Mouse (Mus musculus): ENCODE results near the gene Lrrc23. TPM values are rescaled to one million over a fixed set of nuclear protein-coding genes. Genes with fewer than 3 reads are reported as not detected.
"Not testable (repeated sequence)": the region's sequence is repeated elsewhere in the genome, so short reads cannot be mapped to it uniquely, and the experiment has no call there.

The Lrrc23 gene
- polyA plus RNA-seq, 1 experiment from 2014 or later = 0.43 TPM

DNA sequence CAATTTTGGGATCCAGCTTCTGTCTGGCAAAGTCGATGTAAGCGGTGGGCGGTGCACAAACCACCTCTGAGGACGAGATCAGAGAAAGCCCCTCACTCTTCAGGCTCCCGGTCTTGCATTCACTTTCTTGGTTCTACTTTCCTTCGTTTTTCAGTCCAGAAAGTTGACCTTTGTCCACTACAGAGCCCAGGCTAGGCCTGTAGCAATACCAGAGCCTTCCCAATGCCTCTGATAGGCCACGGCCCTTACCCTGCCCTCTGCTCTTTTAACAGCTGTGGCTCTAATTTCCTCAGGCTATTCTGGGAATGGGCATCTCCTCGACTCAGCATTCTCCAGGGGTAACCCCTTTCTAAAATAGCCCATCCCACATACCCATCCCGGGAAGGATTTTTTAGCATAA, 33.3 kb upstream of the Lrrc23 start:
- no peak for DNase-seq (ENCODE audit: low spot score)

DNA sequence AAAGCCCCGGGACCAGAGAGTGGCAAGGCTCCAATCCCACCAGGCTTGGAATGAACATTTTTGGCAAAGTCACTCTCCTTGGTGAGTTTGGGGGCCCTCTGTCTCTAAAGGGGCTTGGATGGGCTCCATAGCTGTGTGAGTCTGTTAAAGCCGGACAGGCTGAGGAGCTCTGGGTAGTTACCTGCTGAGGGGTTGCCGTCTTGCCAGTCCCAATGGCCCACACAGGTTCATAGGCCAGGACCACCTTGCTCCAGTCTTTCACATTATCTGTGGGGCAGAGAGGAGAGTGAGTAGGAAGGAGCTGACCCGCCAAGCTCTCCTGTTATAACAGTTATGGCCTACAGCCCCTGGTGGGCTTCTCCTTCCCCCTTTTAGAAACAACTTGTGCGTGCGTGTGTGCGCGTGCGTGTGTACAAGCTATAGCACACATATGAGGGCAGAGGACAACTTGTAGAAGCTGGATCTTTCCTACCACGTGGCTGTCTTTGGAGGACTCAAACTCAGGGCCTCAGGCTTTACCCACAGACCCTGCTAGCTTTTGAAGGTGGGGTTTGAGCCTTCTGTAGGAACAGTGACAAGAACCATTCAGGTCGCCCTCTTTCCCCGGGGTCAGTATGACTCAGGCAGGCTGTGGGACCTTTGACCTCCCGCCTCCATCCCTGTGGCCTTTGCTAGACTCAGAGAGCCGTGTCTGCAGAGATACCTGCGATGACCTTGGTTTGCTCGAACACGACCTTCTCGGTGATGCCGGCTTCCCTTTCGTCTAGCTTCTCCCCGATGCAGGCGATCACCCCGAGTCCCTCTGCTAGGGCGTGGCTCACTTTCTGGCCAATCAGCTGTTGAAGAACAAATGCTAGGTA, 32.4 kb upstream of the Lrrc23 start:
- peaks cover 26% of the 10 kb centered on the region; the same call in 1 of the 2 replicates for H3K4me1 ChIP-seq (replicated peaks; ENCODE audit: insufficient read depth, low read length)
- H3K9ac ChIP-seq (ENCODE audit: low read depth, low read length) = no peak overlapping the region
- DNase-seq (ENCODE audit: low spot score) (no peak), ATAC-seq (replicated peaks; ENCODE audit: low FRiP score, low read depth) (no peak)
- H3K4me3 ChIP-seq (replicated peaks; ENCODE audit: low read depth, low read length) = peak overlapping the region; percentile 74
- TF ChIP-seq CTCF (IDR thresholded peaks at IDR 0.05; ENCODE audit: low read depth) = no peak
- peak overlapping the region; percentile 62 for H3K4me2 ChIP-seq (ENCODE audit: low read length)
- peaks cover 7% of the 10 kb centered on the region; the same call in 1 of the 2 replicates for H3K36me3 ChIP-seq (ENCODE audit: insufficient read depth, low read length)
- WGBS = 79% methylated on average over 24 of the region's 24 CpGs
- no peaks in the 10 kb centered on the region for H3K9me3 ChIP-seq (replicated peaks; ENCODE audit: low read length)
- H3K27me3 ChIP-seq (ENCODE audit: insufficient read depth, low read length) = no peaks in the 10 kb centered on the region
- H3K27ac ChIP-seq = no peak overlapping the region

More for the DNA sequence above, 33.3 kb upstream of the Lrrc23 start:
- 19% methylated on average over 9 of the region's 9 CpGs for whole genome bisulfite sequencing
- Histone ChIP-seq H3K27ac (peak overlapping the region; percentile 86; the same call in 1 of the 2 replicates), H3K9me3 (replicated peaks; ENCODE audit: low read length) (no peaks in the 10 kb centered on the region), H3K36me3 (ENCODE audit: insufficient read depth, low read length) (peaks cover 16% of the 10 kb centered on the region; the same call in 1 of the 2 replicates), H3K27me3 (ENCODE audit: insufficient read depth, low read length) (no peaks in the 10 kb centered on the region), H3K4me1 (replicated peaks; ENCODE audit: insufficient read depth, low read length) (peaks cover 26% of the 10 kb centered on the region; the same call in 1 of the 2 replicates), H3K4me3 (replicated peaks; ENCODE audit: low read depth, low read length) (peak overlapping the region; percentile 74), H3K4me2 (ENCODE audit: low read length) (peak overlapping the region; percentile 62), H3K9ac (ENCODE audit: low read depth, low read length) (peak overlapping the region; percentile 81)
- TF ChIP-seq CTCF (IDR thresholded peaks at IDR 0.05; ENCODE audit: low read depth) = no peak
- ATAC-seq (replicated peaks; ENCODE audit: low FRiP score, low read depth) = no peak

DNA sequence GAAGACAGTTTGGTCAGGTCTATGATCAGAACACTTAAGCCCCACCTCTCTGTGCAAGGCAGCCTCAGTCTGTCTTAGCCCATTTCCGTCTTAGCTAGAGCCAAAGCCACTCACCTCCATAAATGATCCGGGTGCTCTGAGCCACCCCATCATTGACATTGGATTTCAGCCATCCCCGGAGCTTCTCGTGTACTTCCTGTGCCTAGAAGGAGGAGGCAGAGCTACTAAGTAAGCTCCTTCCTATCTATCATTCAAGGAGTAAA, 31.8 kb upstream of the Lrrc23 start:
- H3K9me3 ChIP-seq (replicated peaks; ENCODE audit: low read length) = no peaks in the 10 kb centered on the region
- no peak overlapping the region for H3K4me3 ChIP-seq (replicated peaks; ENCODE audit: low read depth, low read length)
- H3K36me3 ChIP-seq (ENCODE audit: insufficient read depth, low read length) = peaks cover 6% of the 10 kb centered on the region; the same call in 1 of the 2 replicates
- ATAC-seq (replicated peaks; ENCODE audit: low FRiP score, low read depth) = no peak
- no peak overlapping the region for H3K27ac ChIP-seq
- WGBS = 64% methylated on average over 4 of the region's 4 CpGs
- no peak overlapping the region for H3K4me2 ChIP-seq (ENCODE audit: low read length)
- no peaks in the 10 kb centered on the region for H3K27me3 ChIP-seq (ENCODE audit: insufficient read depth, low read length)
- TF ChIP-seq CTCF (IDR thresholded peaks at IDR 0.05; ENCODE audit: low read depth) = no peak
- H3K4me1 ChIP-seq (replicated peaks; ENCODE audit: insufficient read depth, low read length) = peaks cover 31% of the 10 kb centered on the region; the same call in 1 of the 2 replicates
- H3K9ac ChIP-seq (ENCODE audit: low read depth, low read length) = no peak overlapping the region
- no peak for DNase-seq (ENCODE audit: low spot score)

DNA sequence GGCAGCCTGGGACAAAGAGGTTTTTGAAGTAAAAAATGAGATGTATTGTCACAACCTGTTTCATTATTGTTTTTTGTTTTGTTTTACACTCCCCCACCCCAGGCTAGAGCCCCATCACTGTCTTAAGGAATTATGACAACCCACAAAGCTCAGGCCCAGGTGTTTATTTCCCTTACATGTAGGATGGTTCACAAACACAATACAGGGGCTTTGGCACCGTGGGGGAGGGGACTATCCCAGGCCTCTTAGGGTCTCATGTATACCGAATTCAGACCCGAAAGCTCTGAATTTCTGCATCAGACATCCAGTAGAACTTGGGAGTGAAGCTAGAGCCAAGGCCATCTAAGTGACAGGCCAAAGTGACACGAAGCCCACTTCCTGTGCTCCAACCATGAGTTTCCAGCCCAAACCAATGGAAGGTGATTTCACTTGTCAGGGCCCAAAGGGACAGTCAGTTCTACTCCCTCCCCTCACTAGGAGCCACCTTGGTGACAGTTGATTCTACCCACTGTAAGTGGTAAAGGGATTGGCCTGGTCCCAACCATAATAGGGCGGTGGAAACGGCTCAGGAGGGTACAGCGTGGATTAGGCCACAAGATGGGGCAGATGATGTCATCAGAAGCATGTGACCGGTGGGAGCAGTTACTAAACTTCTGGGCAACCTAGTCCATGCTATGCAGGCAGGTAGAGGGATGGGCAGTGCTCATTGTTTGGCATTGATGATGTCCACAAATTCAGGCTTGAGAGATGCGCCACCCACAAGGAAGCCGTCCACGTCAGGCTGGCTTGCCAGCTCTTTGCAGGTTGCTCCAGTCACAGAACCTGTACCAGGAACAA, 31.3 kb upstream of the Lrrc23 start:
- peaks cover 32% of the 10 kb centered on the region; the same call in 1 of the 2 replicates for H3K4me1 ChIP-seq (replicated peaks; ENCODE audit: insufficient read depth, low read length)
- not testable (repeated sequence) for H3K27me3 ChIP-seq (ENCODE audit: insufficient read depth, low read length); H3K4me2 ChIP-seq (ENCODE audit: low read length)

DNA sequence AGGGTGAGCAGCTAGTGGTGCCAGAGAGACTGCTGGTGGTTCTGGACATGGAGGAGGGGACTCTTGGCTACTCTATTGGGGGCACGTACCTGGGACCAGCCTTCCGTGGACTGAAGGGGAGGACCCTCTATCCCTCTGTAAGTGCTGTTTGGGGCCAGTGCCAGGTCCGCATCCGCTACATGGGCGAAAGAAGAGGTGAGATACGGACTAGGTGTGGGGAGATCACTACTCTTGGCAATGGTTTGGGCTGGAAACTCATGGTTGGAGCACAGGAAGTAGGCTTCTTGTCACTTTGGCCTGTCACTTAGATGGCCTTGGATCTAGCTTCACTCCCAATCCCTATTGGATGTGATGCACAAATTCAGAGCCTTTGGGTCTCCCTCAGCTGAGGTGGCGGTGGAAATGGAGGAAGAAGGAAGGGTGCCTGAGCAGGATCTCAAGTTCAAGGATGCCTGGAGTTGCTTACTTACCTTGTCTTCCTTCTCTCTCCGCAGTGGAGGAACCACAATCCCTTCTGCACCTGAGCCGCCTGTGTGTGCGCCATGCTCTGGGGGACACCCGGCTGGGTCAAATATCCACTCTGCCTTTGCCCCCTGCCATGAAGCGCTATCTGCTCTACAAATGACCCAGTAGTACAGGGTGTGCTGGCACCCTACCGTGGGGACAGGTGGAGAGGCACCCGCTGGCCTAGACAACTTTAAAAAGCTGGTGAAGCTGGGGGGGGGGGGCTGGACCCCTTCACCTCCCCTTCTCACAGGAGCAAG, 30.4 kb upstream of the Lrrc23 start:
- Histone ChIP-seq H3K9ac (ENCODE audit: low read depth, low read length) (peak overlapping the region; percentile 72), H3K27me3 (ENCODE audit: insufficient read depth, low read length) (no peaks in the 10 kb centered on the region), H3K36me3 (ENCODE audit: insufficient read depth, low read length) (peaks cover 6% of the 10 kb centered on the region; the same call in 1 of the 2 replicates), H3K4me2 (ENCODE audit: low read length) (peak overlapping the region; percentile 99), H3K4me1 (replicated peaks; ENCODE audit: insufficient read depth, low read length) (peaks cover 32% of the 10 kb centered on the region; the same call in 1 of the 2 replicates), H3K9me3 (replicated peaks; ENCODE audit: low read length) (no peaks in the 10 kb centered on the region), H3K27ac (peak overlapping the region; percentile 95), H3K4me3 (replicated peaks; ENCODE audit: low read depth, low read length) (peak overlapping the region; percentile 64)
- WGBS = 50% methylated on average over 14 of the region's 14 CpGs
- no peak for TF ChIP-seq CTCF (IDR thresholded peaks at IDR 0.05; ENCODE audit: low read depth)
- DNase-seq (ENCODE audit: low spot score) (no peak), ATAC-seq (replicated peaks; ENCODE audit: low FRiP score, low read depth) (no peak)

More for the DNA sequence above, 31.3 kb upstream of the Lrrc23 start:
- not testable (repeated sequence) for H3K36me3 ChIP-seq (ENCODE audit: insufficient read depth, low read length); H3K4me3 ChIP-seq (replicated peaks; ENCODE audit: low read depth, low read length); ATAC-seq (replicated peaks; ENCODE audit: low FRiP score, low read depth); H3K27ac ChIP-seq; DNase-seq (ENCODE audit: low spot score); H3K9me3 ChIP-seq (replicated peaks; ENCODE audit: low read length)
- peak overlapping the region; percentile 72; the same call in 1 of the 2 replicates for H3K9ac ChIP-seq (ENCODE audit: low read depth, low read length)
- 79% methylated on average over 10 of the region's 11 CpGs for WGBS
